Mouse (Mus musculus) G1E (cell line): ENCODE results near the gene Asphd1.

Source experiments
- CTCF ChIP-seq: IDR thresholded peaks from 2 replicates; pipeline ENCODE4 v1.5.1; 2012; ENCODE audit warnings: low read depth, low read length, inconsistent platforms, mixed read lengths
- TAL1 ChIP-seq: conservative IDR thresholded peaks from 2 replicates; pipeline ENCODE4 v1.6.1; 2012; ENCODE audit warnings: low read depth, low read length, inconsistent platforms, mixed read lengths

GRCm38 (mm10) chr7:126981601-126982000 is 32.2 kb upstream of the Asphd1 start:
- TF ChIP-seq CTCF (no peak), TAL1 (no peak)
